In the genomic region with DNA sequence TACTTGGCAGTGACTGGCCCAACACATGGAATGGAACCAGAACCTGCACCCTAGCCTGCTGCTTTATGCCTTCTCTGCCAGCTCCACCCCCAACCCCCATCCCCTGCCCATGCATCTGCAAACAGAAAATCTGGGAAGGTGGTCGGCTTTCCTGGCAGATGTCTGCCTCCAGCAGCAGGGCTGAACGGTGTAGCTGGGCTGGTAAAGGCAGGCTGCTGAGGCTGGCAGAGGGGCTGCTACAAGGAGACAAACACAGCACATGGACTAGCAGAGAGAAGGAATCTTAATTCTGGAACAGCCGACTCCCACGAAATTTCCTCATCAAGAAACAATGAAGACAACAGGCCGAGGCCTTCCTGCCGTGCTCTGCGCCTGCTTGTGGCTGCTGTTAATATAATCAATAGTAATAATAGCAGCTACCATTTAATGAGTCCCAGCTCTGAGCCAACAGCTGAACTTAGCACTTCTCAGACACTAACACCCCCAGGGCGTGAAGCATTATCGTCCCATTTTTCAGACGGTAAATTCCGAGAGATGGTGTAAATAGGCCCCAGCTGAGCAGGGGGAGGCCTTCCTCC, we compare ENCODE assay signal across 19 mouse cellular contexts. TPM values are rescaled to one million over a fixed set of nuclear protein-coding genes. Genes with fewer than 3 reads are reported as not detected.
DNase-seq lines count a peak whose midpoint lies in the region; ATAC-seq lines count a peak whose summit lies in the region.
"Had no signal": no experiment of that assay in that cellular context is flagged by ENCODE, and none has a peak within 500 bp of the region (broad histone marks: within the 10 kb centered on the region; RNA-seq: fewer than 3 reads in every experiment).

No protein-coding gene starts in this region.

- 62% methylated on average over 11 of the region's 11 CpGs for WGBS in hindbrain, embryonic 10.5 days
- 58% methylated on average over 11 of the region's 11 CpGs for WGBS in hindbrain, embryonic 11.5 days
- WGBS in hindbrain, embryonic 12.5 days: 51% methylated on average over 11 of the region's 11 CpGs
- WGBS in neural tube, embryonic 15.5 days: 34% methylated on average over 11 of the region's 11 CpGs

- no peaks in the 10 kb centered on the region for H3K9me3 ChIP-seq in hindbrain, embryonic 10.5 days
- no peaks in the 10 kb centered on the region for H3K9me3 ChIP-seq in hindbrain, embryonic 11.5 days (ENCODE audit: control insufficient read depth, low read length)
- H3K9me3 ChIP-seq in hindbrain, embryonic 12.5 days (replicated peaks): no peaks in the 10 kb centered on the region
- no peaks in the 10 kb centered on the region for H3K9me3 ChIP-seq in neural tube, embryonic 15.5 days (replicated peaks)
- H3K9me3 ChIP-seq: embryonic facial prominence, embryonic 12.5 days; heart, embryonic 10.5 days had no signal

- peaks cover 38% of the 10 kb centered on the region for H3K4me1 ChIP-seq in hindbrain, embryonic 10.5 days (replicated peaks)
- H3K4me1 ChIP-seq in hindbrain, embryonic 11.5 days (replicated peaks; ENCODE audit: control insufficient read depth, insufficient read depth, low read length): no peaks in the 10 kb centered on the region
- H3K4me1 ChIP-seq in hindbrain, embryonic 12.5 days: peaks cover 14% of the 10 kb centered on the region
- H3K4me1 ChIP-seq in neural tube, embryonic 15.5 days: peaks cover 15% of the 10 kb centered on the region

- H3K4me2 ChIP-seq in hindbrain, embryonic 11.5 days (replicated peaks; ENCODE audit: low read depth, low read length): no peak overlapping the region
- H3K4me2 ChIP-seq in hindbrain, embryonic 12.5 days (replicated peaks): no peak overlapping the region
- H3K4me2 ChIP-seq in neural tube, embryonic 15.5 days: no peak overlapping the region
- H3K4me2 ChIP-seq: embryonic facial prominence, embryonic 12.5 days had no signal

- no peak for DNase-seq in hindbrain, embryonic 10.5 days (ENCODE audit: low spot score)
- DNase-seq in hindbrain, embryonic 11.5 days (ENCODE audit: low spot score): no peak
- peak; percentile 9 to 45 for DNase-seq in spleen, postnatal 4 days (ENCODE audit: low spot score in 2 of 2)
- no peak for DNase-seq in spleen, adult 12 weeks (ENCODE audit: low spot score)
- DNase-seq in lung, postnatal 14 days: no peak
- no peak for DNase-seq in thymus, postnatal 14 days
- DNase-seq: cerebellum, adult 11 months; cerebellum, postnatal 36 days; gastrocnemius, postnatal 14 days; kidney, adult 2 months; liver, postnatal 0 days; midbrain, embryonic 14.5 days; right cerebral cortex, postnatal 25 days had no signal

- H3K27me3 ChIP-seq in hindbrain, embryonic 10.5 days (ENCODE audit: insufficient read depth, poor library complexity, severe bottlenecking): peaks cover 24% of the 10 kb centered on the region
- no peaks in the 10 kb centered on the region for H3K27me3 ChIP-seq in hindbrain, embryonic 11.5 days (ENCODE audit: control insufficient read depth, insufficient read depth, low read length)
- H3K27me3 ChIP-seq in hindbrain, embryonic 12.5 days: peaks cover 4% of the 10 kb centered on the region
- no peaks in the 10 kb centered on the region for H3K27me3 ChIP-seq in neural tube, embryonic 15.5 days (replicated peaks)

- H3K4me3 ChIP-seq in hindbrain, embryonic 10.5 days: no peak overlapping the region
- no peak overlapping the region for H3K4me3 ChIP-seq in hindbrain, embryonic 11.5 days (ENCODE audit: low read depth, low read length)
- H3K4me3 ChIP-seq in hindbrain, embryonic 12.5 days: no peak overlapping the region
- no peak overlapping the region for H3K4me3 ChIP-seq in neural tube, embryonic 15.5 days (replicated peaks)
- H3K4me3 ChIP-seq: embryonic facial prominence, embryonic 12.5 days; heart, embryonic 10.5 days had no signal

- H3K27ac ChIP-seq in hindbrain, embryonic 10.5 days: 0 out of 2 replicates have a peak overlapping the region, but pooled peaks have one; percentile 64
- no peak overlapping the region for H3K27ac ChIP-seq in hindbrain, embryonic 11.5 days (ENCODE audit: low read depth, low read length)
- H3K27ac ChIP-seq in hindbrain, embryonic 12.5 days: 0 out of 2 replicates have a peak overlapping the region, but pooled peaks have one; percentile 9
- no peak overlapping the region for H3K27ac ChIP-seq in neural tube, embryonic 15.5 days (replicated peaks)
- H3K27ac ChIP-seq: heart, embryonic 10.5 days had no signal

- no peak overlapping the region for H3K9ac ChIP-seq in hindbrain, embryonic 11.5 days (ENCODE audit: low read depth, low read length)
- H3K9ac ChIP-seq in hindbrain, embryonic 12.5 days: no peak overlapping the region
- H3K9ac ChIP-seq in neural tube, embryonic 15.5 days (replicated peaks): no peak overlapping the region
- H3K9ac ChIP-seq: embryonic facial prominence, embryonic 12.5 days; liver, postnatal 0 days had no signal

- H3K36me3 ChIP-seq in hindbrain, embryonic 10.5 days: no peaks in the 10 kb centered on the region
- H3K36me3 ChIP-seq in hindbrain, embryonic 11.5 days (ENCODE audit: control insufficient read depth, insufficient read depth, low read length): no peaks in the 10 kb centered on the region
- H3K36me3 ChIP-seq in hindbrain, embryonic 12.5 days: no peaks in the 10 kb centered on the region
- no peaks in the 10 kb centered on the region for H3K36me3 ChIP-seq in neural tube, embryonic 15.5 days
- H3K36me3 ChIP-seq: embryonic facial prominence, embryonic 12.5 days; heart, embryonic 10.5 days had no signal

- ATAC-seq in hindbrain, embryonic 11.5 days (ENCODE audit: low FRiP score): no peak
- ATAC-seq in hindbrain, embryonic 12.5 days (ENCODE audit: low FRiP score): no peak
- peak; percentile 74 for ATAC-seq in neural tube, embryonic 15.5 days (ENCODE audit: low FRiP score)
- ATAC-seq: liver, postnatal 0 days had no signal

RNA-seq across cellular contexts. Expression of a gene that starts 43.8 kb away (rescaled TPM):
- not detected in 2 replicates for polyA plus RNA-seq in hindbrain, embryonic 10.5 days (2016; fragmentation: Nextera tagmentation; extraction: Ambion mirVana)
- polyA plus RNA-seq in hindbrain, embryonic 11.5 days (2014; fragmentation: Nextera tagmentation; extraction: Ambion mirVana): not detected in 2 replicates
- polyA plus RNA-seq in hindbrain, embryonic 12.5 days (2016; fragmentation: Nextera tagmentation; extraction: Ambion mirVana): not detected in 2 replicates
- not detected in 2 replicates for polyA plus RNA-seq in neural tube, embryonic 15.5 days (2015; fragmentation: Nextera tagmentation; extraction: Ambion mirVana)
- polyA plus RNA-seq: C2C12; embryonic facial prominence, embryonic 12.5 days; heart, embryonic 10.5 days; kidney, adult 2 months; limb, embryonic 14.5 days; liver, postnatal 0 days; midbrain, embryonic 14.5 days had no signal

Comparison
In these comparisons a context has a peak if more than half of its experiments do, and no peak if none do; other contexts are left out.
1. DNase-seq: peak in spleen, postnatal 4 days (2 of 2); none in hindbrain, embryonic 10.5 days (single experiment), hindbrain, embryonic 11.5 days (single experiment), spleen, adult 12 weeks (single experiment), lung, postnatal 14 days (single experiment) and thymus, postnatal 14 days (single experiment).
2. H3K27ac ChIP-seq: peak in hindbrain, embryonic 10.5 days (single experiment) and hindbrain, embryonic 12.5 days (single experiment); none in hindbrain, embryonic 11.5 days (single experiment) and neural tube, embryonic 15.5 days (single experiment).